Mouse (Mus musculus) frontal cortex, postnatal 14 days (tissue): Measurements from ENCODE around the gene Olfr553.
A peak's percentile ranks its signal among the peaks of the same experiment; 100 is the strongest.
"Not testable (repeated sequence)": the region's sequence is repeated elsewhere in the genome, so short reads cannot be mapped to it uniquely, and the experiment has no call there.

Experiments used
- DNase-seq, 2 experiments: peaks; one replicate each; pipeline ENCODE4 v3.0.0; 2022; ENCODE audit warnings: low spot score in 2 of 2

Olfr553 gene

DNA sequence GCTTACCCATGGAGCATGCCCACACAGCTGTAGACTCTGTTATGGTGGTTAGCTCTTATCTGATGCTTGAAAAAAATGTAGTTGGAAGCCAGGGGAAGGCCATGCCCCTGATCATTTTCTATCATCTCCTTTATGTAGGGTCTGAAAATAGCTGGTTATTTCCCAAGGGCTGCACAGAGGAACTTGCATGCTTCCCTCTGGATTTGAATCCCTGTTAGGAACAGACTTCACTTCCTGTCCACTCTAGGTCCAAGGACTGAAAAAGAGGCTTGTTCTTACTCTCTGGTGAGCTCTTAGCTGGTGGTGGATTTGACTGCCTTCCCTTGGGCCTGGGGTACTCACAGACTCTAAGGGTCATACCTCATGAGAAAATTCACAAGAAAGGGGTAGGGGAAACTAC lies at the start of gene Olfr553:
Gene Olfr553, minus strand, starts transcription at position 101 of the 400 bp plus-strand sequence.
- DNase-seq, result no peak

DNA sequence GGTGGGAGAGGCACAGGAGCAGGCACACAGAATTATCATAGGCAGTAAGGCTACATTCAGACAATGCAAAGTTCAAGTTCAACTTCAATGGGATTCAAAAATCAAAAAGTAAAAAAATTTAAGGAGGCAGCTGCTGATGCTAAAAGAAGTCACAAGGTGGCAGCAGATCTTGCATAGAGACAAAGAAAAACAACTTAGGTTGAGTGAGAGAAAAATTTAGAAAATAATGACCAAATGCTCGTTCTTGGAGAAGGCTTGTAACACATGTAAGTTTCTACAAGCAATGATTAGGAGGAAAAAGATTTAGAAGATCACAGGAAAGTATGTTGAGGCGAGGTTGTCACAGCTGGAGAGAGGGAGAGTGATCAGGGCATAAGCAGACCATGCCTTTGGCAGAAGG lies 47.4 kb upstream of the Olfr553 start:
- no peak for DNase-seq

DNA sequence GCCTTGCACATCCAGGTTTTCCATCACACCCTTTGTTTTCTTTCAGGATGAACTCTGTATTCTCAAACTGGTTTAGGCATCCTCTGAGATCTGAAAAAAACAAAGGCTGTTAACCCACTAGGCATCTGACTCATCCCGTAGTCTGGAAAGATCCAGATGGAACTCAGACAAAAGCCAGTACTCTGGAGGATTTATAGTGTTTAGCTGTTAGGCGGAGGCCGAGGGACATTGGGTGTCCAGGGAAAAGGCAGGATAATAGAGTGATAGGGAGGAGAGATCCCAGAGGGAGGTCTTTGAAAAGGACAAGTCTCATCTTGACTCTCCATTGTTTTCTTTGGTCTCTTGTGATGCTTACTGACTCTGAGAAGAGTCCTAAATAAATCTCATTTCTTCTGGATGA lies 46.6 kb upstream of the Olfr553 start, which contains the start of gene Olfr556:
Gene Olfr556, plus strand, starts transcription at position 301 of the 400 bp plus-strand sequence.
- no peak for DNase-seq

DNA sequence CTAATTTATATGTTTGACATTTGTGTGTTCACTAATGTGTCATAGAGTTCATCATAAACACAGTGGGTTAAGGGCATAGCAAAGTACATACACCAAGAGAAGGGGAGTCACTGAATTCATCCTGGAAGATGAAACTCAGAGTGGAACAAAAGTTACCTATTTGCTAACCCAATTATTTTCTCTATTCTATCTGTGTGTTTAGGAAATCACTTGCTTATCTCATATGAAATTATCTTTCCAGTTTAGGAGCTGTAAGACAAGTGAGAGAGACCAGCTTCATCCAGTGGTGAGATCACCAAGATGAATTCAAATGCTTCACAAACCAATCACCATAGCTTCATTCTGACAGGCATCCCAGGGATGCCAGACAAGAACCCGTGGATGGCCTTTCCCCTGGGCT lies 40.5 kb upstream of the Olfr553 start, which contains the start of gene Olfr555:
Gene Olfr555, plus strand, starts transcription at position 301 of the 400 bp plus-strand sequence.
- DNase-seq, result no peak

DNA sequence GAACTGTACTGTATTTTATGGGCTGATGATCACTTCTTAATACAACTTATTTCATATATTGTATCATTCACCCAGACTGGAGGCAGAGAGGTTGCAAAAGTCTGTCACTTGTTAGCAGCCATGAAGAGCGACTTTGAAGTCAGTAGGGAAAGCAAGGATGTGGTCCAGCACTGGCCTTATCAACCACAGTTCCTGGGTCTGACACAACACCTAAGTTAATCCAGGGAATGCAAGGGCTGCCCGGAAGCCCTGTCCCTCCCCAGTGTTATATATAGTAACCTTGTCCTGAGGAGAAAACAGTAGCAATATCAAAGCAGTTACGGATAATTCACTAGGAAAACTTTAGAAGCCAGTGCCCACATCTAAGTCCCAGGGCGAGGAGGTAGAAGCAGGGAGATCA lies 26.9 kb upstream of the Olfr553 start:
- not testable (repeated sequence) for DNase-seq

DNA sequence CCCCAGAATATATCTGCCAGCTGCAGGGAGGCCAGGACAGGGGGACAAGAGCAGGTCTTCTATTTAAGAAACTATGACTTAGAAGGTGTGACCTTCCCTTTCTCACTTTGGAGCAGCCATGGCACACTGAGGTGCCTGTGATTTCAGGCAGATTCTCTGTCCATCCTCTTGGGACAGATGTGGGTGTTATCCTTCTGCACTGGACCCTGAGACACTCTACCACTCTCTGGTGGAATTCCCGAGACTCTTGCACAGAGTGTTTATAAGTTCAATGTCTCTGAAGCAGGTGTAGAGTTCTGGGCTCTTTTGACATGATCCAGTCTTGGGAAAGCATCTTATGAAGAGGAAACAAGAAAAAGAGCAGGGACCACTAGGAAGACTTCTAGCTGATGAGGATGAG lies 20.1 kb upstream of the Olfr553 start, which contains the start of gene Olfr554:
Gene Olfr554, plus strand, starts transcription at position 301 of the 400 bp plus-strand sequence.
- no peak for DNase-seq

DNA sequence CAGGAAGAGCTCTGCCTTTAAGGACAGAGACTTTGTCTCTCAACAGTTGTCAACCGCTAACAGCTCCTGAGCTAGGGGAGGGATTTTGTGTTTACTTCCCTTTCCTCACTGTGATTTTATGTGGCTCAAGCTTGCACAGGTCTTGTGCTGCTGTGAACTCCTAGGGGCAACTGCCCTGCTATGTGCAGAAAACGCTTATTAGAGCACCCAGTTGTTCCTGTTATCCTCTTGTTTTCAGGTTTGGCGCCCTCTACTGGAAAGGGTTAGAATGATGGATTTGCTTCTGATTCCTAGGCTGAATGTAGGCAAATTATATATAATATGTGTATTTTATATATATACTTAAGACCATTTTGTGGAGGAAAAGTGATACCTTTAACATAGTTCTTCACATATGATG lies 18.6 kb upstream of the Olfr553 start:
- no peak for DNase-seq

DNA sequence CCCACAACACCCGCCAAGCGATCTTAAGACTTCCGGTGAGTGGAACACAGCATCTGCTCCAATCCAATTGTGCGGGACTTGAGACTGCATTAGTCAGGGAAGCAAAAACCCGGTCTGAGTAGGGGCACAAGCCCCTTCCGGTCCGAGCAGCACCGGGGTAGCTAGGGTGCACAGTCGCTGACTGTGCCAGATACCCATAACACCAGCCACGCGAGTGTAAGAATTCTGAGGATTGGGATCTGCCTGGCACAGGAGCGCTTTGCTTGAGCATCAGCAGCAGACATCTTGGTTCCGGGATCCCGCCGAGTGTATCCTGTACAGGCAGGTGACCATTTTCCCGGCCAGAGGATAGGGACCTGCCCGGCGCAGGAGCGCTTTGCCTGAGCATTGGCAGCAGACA lies 2.4 kb upstream of the Olfr553 start:
- DNase-seq, result not testable (repeated sequence)

DNA sequence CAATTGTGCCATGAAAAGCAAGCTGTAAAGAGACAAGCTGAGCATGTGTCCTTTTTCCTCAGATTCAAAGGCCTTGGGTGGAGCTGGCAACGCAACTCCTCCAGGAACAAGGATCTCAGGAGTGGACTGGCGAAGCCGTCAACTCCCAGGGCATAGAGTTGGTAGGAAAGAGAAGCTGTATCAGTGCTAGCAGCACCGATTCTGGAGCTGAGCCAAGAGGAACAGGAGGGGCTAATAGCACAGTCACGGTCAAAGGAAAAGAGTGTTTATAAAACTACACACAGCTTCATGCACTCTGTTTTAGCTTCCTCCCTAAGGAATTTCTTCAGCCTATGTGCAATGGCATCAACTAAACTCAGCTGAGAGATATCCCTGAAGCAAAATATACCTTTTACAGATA lies 1.6 kb upstream of the Olfr553 start:
- DNase-seq, result no peak

DNA sequence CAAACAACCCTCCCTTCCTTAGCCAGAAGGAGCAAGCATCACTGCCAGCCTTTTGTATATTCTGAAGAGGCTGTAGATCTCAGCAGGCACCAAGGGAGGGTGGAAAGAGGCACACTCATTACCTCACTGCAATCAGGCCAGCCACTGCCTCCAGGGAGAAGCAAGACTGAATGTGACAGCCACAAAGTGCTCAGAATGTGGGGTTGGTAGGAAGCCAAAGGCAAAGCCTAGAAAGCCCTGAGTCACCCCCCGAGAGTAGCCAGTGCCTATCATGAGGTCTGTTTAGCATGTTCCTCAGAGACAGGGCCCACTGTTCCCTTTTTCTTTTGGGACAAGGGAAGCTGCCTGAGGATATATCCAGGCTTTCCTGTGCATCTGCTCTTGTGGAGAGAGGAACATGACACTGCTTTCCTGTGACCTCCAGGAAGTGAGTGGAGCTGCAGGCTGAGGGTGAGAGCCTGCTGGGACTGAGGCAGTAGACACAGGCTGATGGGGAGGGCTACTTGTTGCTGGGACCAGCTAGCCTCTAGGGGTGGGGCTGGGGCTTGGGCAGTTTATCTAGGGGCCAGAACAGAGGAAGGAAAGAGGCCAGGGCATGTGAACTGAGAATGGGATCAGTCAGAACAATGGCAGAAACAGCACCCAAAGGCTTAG lies 20.5 kb downstream of the Olfr553 start, which contains the start of gene Olfr552:
Gene Olfr552, plus strand, starts transcription at position 393 of the 654 bp plus-strand sequence.
- no peak for DNase-seq

DNA sequence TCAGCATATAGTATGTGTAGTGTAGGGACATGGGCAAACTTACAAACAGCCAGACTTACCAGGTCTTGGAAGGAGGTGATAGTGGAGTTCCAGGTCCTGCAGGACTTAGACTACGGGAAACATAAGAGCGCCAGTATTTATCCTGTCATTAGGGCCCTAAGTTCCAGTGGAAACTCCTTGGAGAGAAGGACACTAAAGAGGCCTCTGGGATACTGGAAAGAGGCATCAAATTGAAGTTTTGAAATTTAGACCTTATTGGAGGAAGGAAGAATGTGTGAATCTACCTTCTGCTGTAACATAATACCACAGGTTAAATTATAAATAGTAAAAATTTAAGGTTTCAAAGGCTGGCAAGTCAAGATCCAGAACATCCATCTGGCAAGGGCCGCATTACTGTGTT lies 26.2 kb downstream of the Olfr553 start, which contains the start of gene Olfr551:
Gene Olfr551, minus strand, starts transcription at position 101 of the 400 bp plus-strand sequence.
- DNase-seq, result no peak

DNA sequence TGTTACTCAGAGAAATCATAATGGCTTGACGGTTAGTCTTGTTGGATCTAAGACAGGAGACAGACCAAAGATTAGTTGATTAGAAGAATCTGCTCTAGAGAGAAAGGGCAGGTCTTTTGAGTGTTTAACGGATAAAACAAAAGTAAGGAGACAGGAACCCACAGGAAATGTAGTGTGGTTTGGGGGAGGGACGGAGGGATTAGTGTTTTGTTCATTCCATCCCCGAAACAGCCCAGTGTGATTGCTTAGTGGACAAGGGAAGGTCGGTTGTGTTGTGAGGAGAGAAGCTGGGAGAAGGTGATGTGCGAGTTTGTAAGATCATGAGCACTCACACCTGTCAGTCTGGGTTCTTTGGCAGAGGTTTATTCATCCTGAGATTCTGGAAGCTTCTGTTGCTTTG lies 42.0 kb downstream of the Olfr553 start:
- DNase-seq, result no peak

DNA sequence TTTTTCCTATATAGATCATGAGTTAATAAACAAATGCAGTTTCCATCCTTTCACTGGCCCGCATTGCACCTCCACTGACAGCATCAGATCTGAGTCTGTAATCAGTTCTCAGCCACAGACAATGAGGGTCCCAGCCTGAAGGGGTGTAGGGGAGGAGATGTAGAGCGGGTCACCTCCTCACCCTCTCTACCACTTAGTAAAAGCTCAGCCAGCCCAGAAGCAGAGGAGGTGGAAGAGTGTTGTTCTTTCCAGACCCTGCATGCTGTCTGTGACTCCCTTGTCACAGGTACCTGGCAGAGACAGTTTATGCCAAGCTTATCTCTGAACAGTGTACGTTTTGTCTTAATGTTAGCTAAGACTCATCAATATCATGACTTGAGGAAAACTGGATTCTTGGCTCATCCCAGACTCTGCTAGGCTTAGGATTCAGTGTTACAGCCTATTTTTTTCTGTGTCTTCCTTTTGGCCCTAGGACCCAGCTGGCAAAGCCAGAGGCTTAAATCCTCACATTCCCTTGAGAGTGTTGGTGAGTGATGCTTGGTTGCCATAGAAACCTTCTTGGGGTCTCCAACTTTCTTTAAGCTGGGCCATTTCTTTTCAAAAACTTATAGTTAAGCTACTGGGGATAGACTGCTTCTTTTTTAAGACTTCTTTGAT lies 44.7 kb downstream of the Olfr553 start:
- DNase-seq, result no peak

DNA sequence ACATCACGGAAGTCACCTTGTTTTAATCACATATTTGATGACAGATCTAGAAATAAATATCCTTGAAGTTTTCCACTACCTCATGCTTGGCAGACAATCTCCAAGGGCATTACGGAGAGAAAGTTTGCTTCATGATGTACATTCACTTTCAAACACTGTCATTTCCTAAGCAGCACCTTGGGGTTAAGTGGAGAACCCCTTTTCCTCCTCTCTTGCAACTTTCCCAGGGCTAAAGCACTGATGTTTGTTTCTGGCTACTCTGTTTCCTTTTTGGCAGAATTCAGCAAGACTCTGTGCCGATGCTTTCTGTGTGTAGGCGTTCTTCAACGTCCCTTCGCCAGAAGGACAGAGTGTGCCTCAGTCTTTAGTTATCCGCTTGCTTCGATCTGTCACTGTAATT lies 46.9 kb downstream of the Olfr553 start, which contains the start of gene Olfr550:
Gene Olfr550, plus strand, starts transcription at position 301 of the 400 bp plus-strand sequence.
- DNase-seq, result no peak

DNA sequence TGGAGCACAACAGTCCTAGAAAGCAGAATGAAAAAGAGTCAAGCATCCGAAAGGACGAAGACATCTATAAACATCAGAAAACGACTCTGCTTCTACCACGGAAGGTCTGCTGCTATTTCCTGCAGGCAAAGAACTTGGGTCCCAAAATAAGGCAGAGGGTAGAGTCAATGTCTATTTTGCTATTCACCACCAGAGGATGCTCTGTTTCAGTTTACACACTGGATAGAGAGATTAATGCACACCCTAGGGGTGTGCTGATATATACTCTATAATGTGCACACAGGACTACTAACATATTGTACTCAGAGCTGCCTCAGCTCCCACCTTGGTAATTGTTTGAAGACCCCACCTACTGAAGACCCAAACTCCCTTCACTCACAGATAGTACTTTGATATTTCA lies 51.8 kb downstream of the Olfr553 start:
- DNase-seq, result no peak

DNA sequence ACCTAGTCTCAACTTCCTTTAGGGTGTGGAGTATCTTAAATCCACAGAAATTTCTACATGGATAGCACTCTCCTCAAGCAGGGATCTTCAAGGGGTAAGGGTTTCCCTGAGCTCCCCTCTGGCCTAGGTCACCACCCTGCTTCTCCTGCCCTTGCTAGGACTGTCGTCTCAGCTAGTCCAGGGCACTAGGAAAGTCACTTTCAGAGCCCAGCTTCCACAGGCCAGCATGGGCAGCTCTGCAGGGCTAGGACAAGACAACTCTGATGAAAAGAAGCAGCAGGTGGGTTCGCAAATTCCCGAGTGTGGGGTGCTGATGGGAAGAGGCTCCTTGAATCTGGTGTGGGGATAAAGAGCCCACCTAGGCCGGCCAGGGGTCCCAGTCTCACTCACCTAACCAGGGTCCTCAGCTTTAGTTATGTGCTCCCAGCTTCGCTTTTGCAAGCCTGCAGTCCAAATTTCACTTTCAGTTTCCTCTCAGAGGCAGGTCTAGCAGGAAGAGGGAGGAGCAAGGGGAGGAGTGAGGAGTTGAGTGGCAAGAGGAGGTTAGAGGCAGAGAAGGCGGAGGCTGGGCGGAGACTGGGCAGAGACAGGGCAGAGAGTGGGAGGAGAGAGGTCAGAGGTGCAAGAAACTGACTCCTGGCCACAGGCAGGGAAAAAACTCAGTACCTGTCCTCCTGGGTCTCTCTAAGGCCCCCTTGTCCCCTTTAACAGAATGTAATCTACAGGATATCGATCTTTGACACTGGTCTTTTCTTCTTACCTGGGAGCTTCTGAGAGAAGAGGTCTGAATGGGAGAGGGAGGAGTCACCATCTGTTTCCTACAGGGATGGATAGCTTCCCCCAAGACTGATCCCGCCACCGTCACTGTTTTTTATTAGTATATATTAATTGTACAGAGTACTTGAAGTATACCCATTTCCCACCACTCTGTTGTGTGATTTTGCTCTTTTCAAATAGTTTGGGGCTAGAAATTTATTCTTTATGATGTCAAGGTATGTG lies 52.7 kb downstream of the Olfr553 start, which contains the start of gene Trim21:
Gene Trim21, minus strand, starts transcription at position 488 of the 999 bp plus-strand sequence.
- DNase-seq, result peak; percentile 34
